Mouse (Mus musculus) limb, embryonic 10.5 days (tissue): Measurements from ENCODE around the gene Hivep2. TPM values are rescaled to one million over a fixed set of nuclear protein-coding genes. Genes with fewer than 3 reads are reported as not detected.

Source experiments
- DNase-seq: peaks from one replicate; pipeline ENCODE4 v3.0.0-alpha.2; 2017; ENCODE audit warnings: low spot score
- H3K27ac ChIP-seq: fragments of 300-500 bp; sonication (generic); 2 replicates; pipeline ENCODE4 v1.5.1; 2016; ENCODE audit warnings: mild to moderate bottlenecking
- H3K27me3 ChIP-seq: fragments of 300-500 bp; sonication (generic); 2 replicates; pipeline ENCODE4 v1.6.1; 2016; ENCODE audit warnings: low read depth, mild to moderate bottlenecking; ENCODE audit not compliant: poor library complexity, severe bottlenecking
- H3K36me3 ChIP-seq: fragments of 300-500 bp; sonication (generic); 2 replicates; pipeline ENCODE4 v1.6.1; 2016; ENCODE audit warnings: mild to moderate bottlenecking, moderate library complexity
- H3K4me1 ChIP-seq: fragments of 300-500 bp; sonication (generic); 2 replicates; pipeline ENCODE4 v1.6.1; 2016
- H3K4me3 ChIP-seq: fragments of 300-500 bp; sonication (generic); 2 replicates; pipeline ENCODE4 v1.5.1; 2016; ENCODE audit warnings: mild to moderate bottlenecking, moderate library complexity
- H3K9me3 ChIP-seq: fragments of 300-500 bp; sonication (generic); replicated peaks from 2 replicates; pipeline ENCODE4 v1.6.1; 2016; ENCODE audit warnings: mild to moderate bottlenecking
- WGBS: fragments of 180-500 bp; shearing (Covaris S2); methylation state at CpG from one replicate; pipeline ENCODE4 v1.1.7; 2016; 5-methylcytosine and 5-hydroxymethylcytosine counted together
- polyA plus RNA-seq: library from polyadenylated mRNA; unstranded; fragments of >200 nt; fragmentation: Nextera tagmentation; extraction: Ambion mirVana; gene quantifications from 2 replicates; pipeline ENCODE4 v1.2.1, GENCODE M21; 2016

The Hivep2 gene
- polyA plus RNA-seq, 1 experiment from 2014 or later: 0.44 TPM

DNA sequence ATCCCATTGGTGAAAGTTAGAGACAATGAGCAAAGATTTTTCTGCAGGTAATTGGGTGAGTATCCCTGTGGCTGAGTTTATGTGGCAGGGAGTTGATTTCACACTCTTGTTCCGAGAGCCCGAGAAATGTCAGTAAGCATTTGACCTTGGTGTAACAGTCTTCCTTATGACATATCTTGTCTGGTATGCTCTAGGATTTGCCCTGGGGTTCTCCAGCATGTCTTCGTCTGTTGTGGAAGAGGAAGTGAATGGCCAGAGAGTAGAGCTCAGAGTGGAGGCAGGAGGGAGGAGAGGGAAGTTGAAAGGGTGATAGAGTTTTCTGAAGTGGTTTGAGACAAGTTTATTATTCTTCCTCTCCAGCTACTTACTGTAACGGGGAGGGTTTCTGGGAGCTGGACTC is 223.2 kb downstream of the Hivep2 start:
- no peak overlapping the region for H3K27ac ChIP-seq
- H3K27me3 ChIP-seq: no peaks in the 10 kb centered on the region
- H3K4me3 ChIP-seq: no peak overlapping the region
- H3K36me3 ChIP-seq: no peaks in the 10 kb centered on the region
- WGBS: 77% methylated on average over 4 of the region's 4 CpGs
- no peaks in the 10 kb centered on the region for H3K9me3 ChIP-seq
- H3K4me1 ChIP-seq: no peaks in the 10 kb centered on the region
- DNase-seq: no peak

DNA sequence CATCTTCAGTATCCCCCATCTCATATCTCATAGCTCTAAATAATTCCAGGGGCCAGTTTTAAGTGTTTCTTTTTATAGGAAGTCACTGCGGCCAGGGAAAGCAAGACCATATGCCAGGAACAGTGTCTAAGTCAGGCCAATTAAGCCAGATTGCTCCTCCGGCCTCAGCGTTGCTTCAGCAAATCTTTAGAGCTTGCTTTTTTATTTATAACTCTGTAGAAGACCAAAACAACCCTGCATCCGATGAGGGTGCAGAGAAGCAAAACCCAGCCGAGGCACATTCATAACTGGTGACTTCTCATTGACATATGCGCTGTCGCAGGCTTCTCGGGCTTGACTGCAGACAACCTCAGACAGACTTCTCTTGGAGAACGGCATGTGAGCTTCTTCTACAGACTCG is 225.3 kb downstream of the Hivep2 start:
- Histone ChIP-seq H3K36me3 (no peaks in the 10 kb centered on the region), H3K9me3 (no peaks in the 10 kb centered on the region), H3K4me1 (peaks cover 7% of the 10 kb centered on the region), H3K27ac (no peak overlapping the region), H3K4me3 (no peak overlapping the region), H3K27me3 (no peaks in the 10 kb centered on the region)
- WGBS: 80% methylated on average over 10 of the region's 10 CpGs
- no peak for DNase-seq

DNA sequence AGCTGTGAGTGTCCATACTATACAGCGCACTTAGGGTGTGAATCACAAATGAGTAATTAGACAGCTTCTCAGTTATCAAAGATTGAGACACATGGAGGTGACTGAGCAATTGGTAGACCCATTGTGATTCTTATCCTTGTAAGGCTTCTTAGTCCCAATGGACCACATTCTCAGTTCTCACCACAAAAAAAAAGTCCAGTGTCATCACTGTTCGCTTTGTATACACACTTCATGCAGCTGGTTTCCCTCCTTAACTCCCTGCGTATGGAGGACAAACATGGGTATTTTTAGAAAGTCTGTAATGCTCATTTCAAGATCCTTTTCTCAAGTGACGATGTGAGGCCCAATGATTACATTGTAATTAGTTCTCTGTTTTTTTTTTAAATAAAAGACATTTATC is 226.3 kb downstream of the Hivep2 start:
- DNase-seq: no peak
- Histone ChIP-seq H3K4me3 (no peak overlapping the region), H3K9me3 (no peaks in the 10 kb centered on the region), H3K36me3 (no peaks in the 10 kb centered on the region), H3K4me1 (peaks cover 9% of the 10 kb centered on the region), H3K27ac (no peak overlapping the region), H3K27me3 (no peaks in the 10 kb centered on the region)
- 91% methylated on average over 4 of the region's 4 CpGs for WGBS

DNA sequence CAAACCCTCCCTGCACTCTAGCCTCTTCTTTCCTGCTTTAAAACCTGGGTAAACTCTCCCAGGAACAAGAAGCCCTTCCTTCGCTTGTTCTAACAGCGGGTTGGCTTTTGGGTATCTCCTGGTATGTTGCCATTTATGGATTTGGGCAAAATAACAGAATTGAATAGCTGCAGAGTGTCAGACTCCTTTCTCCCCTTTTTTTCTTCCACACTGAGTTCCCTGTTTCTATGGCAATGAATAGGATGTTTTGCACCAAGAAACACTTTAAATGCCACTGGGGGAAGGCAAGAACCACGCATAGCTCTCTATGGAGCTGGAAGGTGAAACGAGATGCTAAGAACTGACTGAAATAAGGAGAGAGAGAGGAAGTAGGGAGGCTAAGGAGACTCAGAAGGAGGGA is 227.8 kb downstream of the Hivep2 start:
- 83% methylated on average over 4 of the region's 4 CpGs for WGBS
- Histone ChIP-seq H3K36me3 (no peaks in the 10 kb centered on the region), H3K27me3 (no peaks in the 10 kb centered on the region), H3K4me1 (peaks cover 9% of the 10 kb centered on the region), H3K27ac (no peak overlapping the region), H3K4me3 (no peak overlapping the region), H3K9me3 (no peaks in the 10 kb centered on the region)
- DNase-seq: no peak

DNA sequence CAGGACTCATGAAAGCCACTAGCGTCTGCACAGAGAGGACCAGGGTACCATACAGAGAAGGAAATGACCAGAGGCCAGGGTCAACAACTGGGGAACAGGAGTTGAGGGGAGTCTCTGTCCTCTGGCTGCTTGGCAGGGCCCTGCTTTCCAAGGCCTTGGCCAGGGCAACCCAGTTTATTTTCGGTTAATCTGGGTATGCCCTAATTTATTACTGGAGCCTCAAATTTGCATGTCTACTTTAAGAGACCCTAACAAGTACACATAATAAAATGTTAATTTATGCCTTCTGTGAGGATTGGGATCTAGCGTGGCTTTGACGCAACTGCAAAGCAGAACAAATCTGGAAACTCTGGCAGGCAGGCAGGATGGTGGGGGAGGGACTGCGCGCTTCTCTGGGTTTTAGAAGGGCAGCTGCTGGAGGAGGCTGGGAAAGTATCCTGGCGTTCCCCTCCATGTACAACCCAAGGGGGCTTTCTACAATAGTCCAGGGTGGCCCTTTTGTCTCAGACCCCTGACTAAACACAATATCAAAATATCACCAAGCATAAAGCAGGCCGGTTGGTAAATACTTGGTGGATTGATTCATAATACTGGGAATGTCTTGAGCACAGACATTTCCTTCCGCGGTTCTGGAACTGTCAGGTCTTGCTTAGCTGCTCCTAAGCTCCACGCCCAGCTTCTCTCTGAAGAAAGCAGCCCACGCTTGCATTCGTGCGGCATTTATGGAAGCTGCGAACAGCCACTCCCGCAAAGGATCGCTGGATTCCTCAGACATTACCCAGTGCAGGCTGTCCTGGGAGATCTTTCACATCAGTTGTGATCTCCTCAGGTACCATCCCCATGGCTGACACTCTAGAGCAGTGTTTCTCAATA is 230.1 kb downstream of the Hivep2 start:
- Histone ChIP-seq H3K4me1 (peaks cover 9% of the 10 kb centered on the region), H3K4me3 (no peak overlapping the region), H3K36me3 (no peaks in the 10 kb centered on the region), H3K27me3 (no peaks in the 10 kb centered on the region), H3K27ac (no peak overlapping the region), H3K9me3 (no peaks in the 10 kb centered on the region)
- 80% methylated on average over 17 of the region's 17 CpGs for WGBS
- DNase-seq: no peak

DNA sequence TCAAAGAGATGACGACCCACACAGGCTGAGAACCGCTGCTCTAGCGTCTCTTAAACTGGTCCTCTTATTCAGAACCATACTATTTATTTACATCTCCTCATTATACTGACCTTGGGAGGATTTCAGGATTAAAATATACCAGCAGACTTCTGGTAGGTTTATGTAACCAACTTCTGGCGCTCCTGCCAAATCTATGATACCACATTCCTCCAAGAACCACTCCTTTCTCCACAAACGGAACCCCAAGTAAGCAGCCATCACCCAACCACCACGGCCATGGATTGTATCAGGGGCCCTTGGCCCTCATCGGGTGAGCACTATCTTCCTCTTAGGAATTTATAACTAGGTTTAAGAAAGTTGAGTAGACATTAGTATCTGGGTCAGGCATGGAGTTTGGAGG is 230.9 kb downstream of the Hivep2 start:
- Histone ChIP-seq H3K4me1 (peaks cover 9% of the 10 kb centered on the region), H3K9me3 (no peaks in the 10 kb centered on the region), H3K27ac (no peak overlapping the region), H3K27me3 (no peaks in the 10 kb centered on the region), H3K4me3 (no peak overlapping the region), H3K36me3 (no peaks in the 10 kb centered on the region)
- DNase-seq: no peak
- 84% methylated on average over 7 of the region's 7 CpGs for WGBS

DNA sequence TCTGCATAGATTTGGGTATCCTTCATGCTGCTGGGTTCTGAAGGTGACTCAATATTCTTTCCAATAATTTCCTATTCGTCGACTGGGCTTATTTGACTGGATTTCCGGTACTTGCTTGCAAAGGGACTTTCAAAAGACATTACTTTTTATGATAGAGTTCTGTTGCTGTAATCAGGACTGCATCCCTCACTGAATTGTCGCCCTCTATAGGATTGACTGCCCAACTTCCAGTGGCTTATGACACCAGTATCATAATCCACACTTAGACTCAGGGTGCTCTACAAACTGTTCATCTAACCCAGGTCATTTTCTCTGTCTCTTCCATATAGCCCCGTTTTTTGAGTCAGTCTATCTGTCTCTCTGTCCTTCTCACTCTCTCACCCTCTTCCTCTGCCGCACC is 231.4 kb downstream of the Hivep2 start:
- Histone ChIP-seq H3K27ac (no peak overlapping the region), H3K36me3 (no peaks in the 10 kb centered on the region), H3K27me3 (no peaks in the 10 kb centered on the region), H3K9me3 (no peaks in the 10 kb centered on the region), H3K4me3 (no peak overlapping the region), H3K4me1 (peaks cover 9% of the 10 kb centered on the region)
- no peak for DNase-seq
- WGBS: 73% methylated on average over 6 of the region's 6 CpGs

DNA sequence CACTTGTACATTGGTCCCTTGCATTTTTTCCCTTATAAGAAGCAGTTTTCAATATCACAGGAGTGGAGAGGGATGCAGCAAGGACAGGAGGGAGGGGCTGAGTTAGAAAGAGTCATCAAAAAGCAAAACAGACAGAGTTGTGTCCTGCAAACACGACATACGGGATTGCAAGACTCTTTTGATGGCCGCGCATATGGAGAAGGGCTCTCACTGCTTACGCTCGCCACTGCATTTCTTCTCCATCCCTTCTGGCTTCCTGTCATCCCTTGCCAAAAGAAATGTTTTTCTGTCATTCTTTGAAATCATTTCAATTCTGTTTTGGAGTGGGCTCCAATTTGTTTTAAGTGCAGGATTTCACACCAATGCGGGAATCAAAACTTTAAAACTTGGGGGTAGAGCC is 233.5 kb downstream of the Hivep2 start:
- DNase-seq: no peak
- Histone ChIP-seq H3K27ac (no peak overlapping the region), H3K36me3 (no peaks in the 10 kb centered on the region), H3K27me3 (no peaks in the 10 kb centered on the region), H3K4me1 (peaks cover 9% of the 10 kb centered on the region), H3K4me3 (no peak overlapping the region), H3K9me3 (no peaks in the 10 kb centered on the region)
- 78% methylated on average over 7 of the region's 7 CpGs for WGBS

DNA sequence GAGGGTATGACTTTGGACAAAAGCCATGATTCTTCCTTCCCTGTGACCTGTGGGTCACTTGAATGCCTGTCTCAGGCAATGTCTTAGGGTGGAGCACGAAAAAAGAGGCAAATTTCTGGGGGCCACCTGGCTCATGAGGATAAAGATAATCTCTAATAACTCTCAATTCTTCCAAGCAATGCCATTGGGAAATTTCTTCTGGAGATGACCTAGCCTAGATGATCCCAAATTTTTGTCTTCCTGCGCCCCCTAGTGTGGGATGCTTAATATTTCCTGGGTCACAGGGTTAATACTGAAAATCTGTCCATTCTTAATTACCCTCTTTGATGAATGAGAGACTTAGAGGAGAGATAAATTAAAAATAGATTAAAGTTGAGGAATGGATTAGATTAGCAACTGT is 234.4 kb downstream of the Hivep2 start:
- peak; percentile 53 for DNase-seq
- no peak overlapping the region for H3K27ac ChIP-seq
- WGBS: 3% methylated on average over 2 of the region's 2 CpGs
- no peak overlapping the region for H3K4me3 ChIP-seq
- no peaks in the 10 kb centered on the region for H3K36me3 ChIP-seq
- H3K4me1 ChIP-seq: peaks cover 9% of the 10 kb centered on the region
- H3K27me3 ChIP-seq: no peaks in the 10 kb centered on the region
- no peaks in the 10 kb centered on the region for H3K9me3 ChIP-seq

Other genes starting within 250 kb of the Hivep2 start
- 10.4 and 11.2 TPM in 2 replicates for gene Aig1, start 97.1 kb upstream of the Hivep2 start, polyA plus RNA-seq